Mouse (Mus musculus): ENCODE results near the gene Zfp800. TPM values are rescaled to one million over a fixed set of nuclear protein-coding genes. Genes with fewer than 3 reads are reported as not detected.

Zfp800 gene
- 19.2 and 32.8 TPM in 2 replicates for total RNA-seq (2015; ENCODE audit: low replicate concordance)
- 31.1 and 42.8 TPM in 2 replicates for total RNA-seq (2017; ENCODE audit: low replicate concordance)

- no peak for ATAC-seq (replicated peaks; ENCODE audit: low FRiP score, poor library complexity, severe bottlenecking)
These were observed at the start of gene Zfp800 for GRCm38 (mm10) chr6:28397681-28398203. Gene Zfp800, minus strand, starts transcription at chr6:28398005.

DNA sequence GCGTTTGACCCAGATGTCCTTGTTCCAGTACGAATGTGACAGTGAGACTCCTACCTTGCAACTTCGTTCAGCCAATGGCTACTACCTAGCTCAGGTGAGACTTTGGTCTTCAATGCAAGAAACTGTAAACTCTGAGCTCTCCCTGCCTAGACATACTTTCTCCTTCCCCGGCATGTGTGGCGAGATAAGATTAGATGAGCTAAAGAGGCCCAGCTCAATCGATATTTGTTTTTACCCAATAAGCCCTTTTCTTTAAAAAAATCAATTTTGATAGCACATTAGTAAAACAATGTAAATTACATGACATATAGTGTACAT is 33.7 kb upstream of the Zfp800 start:
- ATAC-seq (replicated peaks; ENCODE audit: low FRiP score, poor library complexity, severe bottlenecking) = no peak

DNA sequence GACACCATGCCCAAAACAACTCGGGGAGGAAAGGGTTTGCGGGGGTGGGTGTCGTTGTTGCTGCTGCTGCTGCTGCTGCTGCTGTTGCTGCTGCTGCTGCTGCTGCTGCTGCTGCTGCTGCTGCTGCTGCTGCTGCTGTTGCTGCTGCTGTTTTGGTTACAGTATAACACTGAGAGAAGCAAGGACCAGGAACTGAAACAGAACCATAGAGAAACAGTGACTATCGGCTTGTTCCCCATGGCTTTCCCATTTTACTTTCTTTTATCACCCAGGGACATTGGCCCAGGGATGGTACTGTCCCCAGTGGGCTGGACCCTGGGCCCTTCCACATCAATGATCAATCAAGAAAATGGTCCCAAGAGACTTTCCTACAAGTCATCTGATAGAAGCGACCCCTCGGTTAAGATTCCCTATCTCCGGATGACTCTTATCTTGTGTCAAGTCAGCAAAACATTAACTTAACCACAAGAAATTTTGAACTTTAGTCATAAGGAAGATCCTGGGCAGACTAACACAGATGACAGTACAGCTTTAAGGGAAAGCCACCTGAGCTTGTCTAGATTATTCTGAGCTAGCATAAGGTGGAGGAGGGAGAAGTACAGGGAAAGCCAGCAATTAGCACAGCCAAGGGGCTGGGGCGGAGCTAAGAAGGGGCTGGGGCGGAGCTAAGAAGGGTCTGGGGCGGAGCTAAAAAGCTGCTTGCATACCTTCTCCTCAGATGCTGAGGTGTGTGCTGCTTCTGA is 33.2 kb upstream of the Zfp800 start:
- ATAC-seq (replicated peaks; ENCODE audit: low FRiP score, poor library complexity, severe bottlenecking) = no peak

- ATAC-seq (replicated peaks; ENCODE audit: low FRiP score, poor library complexity, severe bottlenecking) = no peak
These were observed 32.1 kb upstream of the Zfp800 start for GRCm38 (mm10) chr6:28429870-28430269.

DNA sequence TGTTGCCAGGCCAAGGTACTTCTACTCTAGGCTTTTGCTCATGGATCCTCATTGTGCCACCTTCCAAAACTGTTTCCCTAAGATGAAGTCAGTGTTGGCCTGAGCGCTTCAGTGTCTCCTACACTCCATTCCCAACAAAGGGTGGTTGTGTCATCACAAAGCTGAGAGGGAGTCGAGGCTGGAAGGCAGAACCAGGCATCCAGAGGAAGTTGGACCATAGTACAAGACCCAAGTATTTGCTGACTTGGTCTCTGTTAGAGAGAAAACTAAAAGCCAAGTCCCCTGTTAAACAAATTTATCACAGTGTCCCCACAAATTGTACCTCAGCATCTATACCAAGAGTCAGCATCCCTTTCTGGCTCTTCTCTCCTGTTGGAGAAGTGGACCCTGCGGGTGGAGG is 30.5 kb upstream of the Zfp800 start, which contains the start of gene Gcc1:
Gene Gcc1 (minus strand): TSS at position 101 of the 400 bp plus-strand sequence.
- no peak for ATAC-seq (replicated peaks; ENCODE audit: low FRiP score, poor library complexity, severe bottlenecking)

DNA sequence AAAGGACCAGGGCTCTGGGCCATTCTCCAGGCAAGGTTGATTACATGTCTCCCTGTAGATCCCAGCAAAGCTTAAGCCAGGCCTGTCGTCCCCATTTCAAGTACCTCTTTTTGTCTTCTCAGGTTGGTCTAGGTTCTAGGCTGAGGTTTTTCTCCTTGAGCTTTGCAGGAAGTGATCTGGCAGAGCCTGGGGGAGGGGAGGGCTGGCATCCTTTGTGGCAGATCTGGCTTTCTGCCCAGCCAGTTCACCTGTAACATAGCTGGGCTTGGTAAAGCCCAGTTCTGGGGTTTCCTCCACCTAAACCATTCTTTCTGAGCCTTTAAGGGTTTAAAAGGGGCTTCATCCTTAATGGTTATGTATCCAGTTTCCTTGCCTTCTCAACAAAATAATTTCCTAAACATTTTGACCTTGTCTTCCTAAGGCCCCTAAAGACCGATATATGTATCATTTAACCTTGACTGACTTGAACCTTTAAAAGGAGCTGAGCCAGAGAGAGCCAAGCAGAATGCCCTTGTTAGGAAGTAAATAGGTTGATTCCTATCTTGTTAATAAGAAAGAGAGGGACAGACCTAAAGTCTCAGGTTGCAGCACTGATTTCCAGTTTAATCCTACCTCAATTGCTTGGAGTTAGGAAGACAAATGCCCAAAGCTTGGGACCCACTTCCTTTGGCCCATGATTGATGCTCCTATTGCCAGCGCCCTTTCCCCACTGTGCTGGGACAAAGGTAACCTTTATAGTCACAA is 29.5 kb upstream of the Zfp800 start, which contains the start of gene Fscn3:
Gene Fscn3 (plus strand): TSS at position 694 of the 744 bp plus-strand sequence.
- ATAC-seq (replicated peaks; ENCODE audit: low FRiP score, poor library complexity, severe bottlenecking) = no peak

- no peak for ATAC-seq (replicated peaks; ENCODE audit: low FRiP score, poor library complexity, severe bottlenecking)
These were observed 27.2 kb upstream of the Zfp800 start for GRCm38 (mm10) chr6:28425019-28425418.

GRCm38 (mm10) chr6:28423767-28424695 is 26.2 kb upstream of the Zfp800 start:
- ATAC-seq (replicated peaks; ENCODE audit: low FRiP score, poor library complexity, severe bottlenecking) = peak; percentile 64

- ATAC-seq (replicated peaks; ENCODE audit: low FRiP score, poor library complexity, severe bottlenecking) = peak; percentile 41
These were observed 25.5 kb upstream of the Zfp800 start, which contains the start of gene Arf5 for GRCm38 (mm10) chr6:28423313-28423712. Gene Arf5, plus strand, starts transcription at chr6:28423560.

- no peak for ATAC-seq (replicated peaks; ENCODE audit: low FRiP score, poor library complexity, severe bottlenecking)
These were observed 25.0 kb upstream of the Zfp800 start for GRCm38 (mm10) chr6:28422651-28423290.

GRCm38 (mm10) chr6:28421469-28422000 is 23.7 kb upstream of the Zfp800 start:
- peak; percentile 79 for ATAC-seq (replicated peaks; ENCODE audit: low FRiP score, poor library complexity, severe bottlenecking)

DNA sequence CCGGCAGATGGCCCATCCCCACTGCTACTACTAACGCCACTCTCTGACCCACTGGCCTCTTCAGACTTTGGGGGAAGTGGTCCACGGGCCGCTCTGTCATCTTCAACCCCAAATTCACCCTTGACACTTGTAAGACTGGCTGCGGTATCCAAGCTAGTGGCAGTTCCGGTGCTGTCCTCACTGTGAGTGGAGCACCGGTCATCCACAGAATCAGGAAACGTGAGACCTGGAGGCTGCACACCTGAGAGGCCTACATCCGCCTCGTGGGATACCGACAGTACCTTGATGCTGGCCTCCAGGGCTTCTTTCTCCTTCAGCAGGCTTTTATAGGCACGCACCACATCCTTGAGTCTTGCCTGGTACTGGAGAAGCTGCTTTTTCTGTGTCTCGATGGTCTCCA is 23.1 kb upstream of the Zfp800 start:
- ATAC-seq (replicated peaks; ENCODE audit: low FRiP score, poor library complexity, severe bottlenecking) = no peak

DNA sequence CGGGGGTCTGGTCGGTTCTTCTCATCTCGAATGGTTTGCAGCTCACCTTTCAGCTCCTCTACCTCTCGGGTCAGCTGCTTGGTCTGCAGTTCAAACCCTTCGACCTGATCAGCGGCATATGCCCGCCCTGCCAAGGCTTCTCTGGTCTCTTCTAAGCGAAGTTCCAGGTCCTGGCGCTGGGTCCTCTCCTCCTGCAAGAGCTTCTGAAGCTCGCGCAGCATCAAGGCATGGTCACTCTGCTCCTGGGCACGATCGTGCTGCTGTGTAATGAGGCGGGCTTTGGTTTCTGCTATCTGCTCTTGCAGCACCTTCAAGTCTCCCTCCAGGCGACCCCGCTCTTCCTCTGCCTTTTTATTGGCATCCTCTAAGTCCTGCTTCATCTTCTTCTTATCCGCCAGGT is 22.6 kb upstream of the Zfp800 start:
- ATAC-seq (replicated peaks; ENCODE audit: low FRiP score, poor library complexity, severe bottlenecking) = no peak

GRCm38 (mm10) chr6:28419673-28420072 is 21.9 kb upstream of the Zfp800 start:
- no peak for ATAC-seq (replicated peaks; ENCODE audit: low FRiP score, poor library complexity, severe bottlenecking)

GRCm38 (mm10) chr6:28418449-28418848 is 20.6 kb upstream of the Zfp800 start:
- no peak for ATAC-seq (replicated peaks; ENCODE audit: low FRiP score, poor library complexity, severe bottlenecking)

DNA sequence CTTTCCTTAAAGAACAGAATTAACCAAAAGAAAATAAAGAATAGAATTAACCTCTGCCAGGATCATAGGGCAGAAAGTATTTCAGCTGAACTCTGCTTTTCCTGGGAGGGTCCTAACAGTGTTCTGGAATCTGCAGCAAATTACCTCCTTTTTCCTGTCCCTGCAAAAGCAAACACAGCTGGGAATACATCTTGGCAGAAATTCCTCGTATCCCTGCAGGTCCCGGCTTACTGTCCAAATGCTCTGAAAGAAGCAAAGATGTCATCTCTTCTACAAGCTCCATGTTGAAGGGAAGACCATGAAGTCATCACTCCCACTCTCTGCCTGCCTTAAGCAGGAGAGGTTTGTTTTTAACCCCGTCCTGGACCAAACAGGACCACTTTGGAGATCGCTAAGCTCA is 19.2 kb upstream of the Zfp800 start:
- ATAC-seq (replicated peaks; ENCODE audit: low FRiP score, poor library complexity, severe bottlenecking) = no peak

GRCm38 (mm10) chr6:28411236-28411635 is 13.4 kb upstream of the Zfp800 start:
- no peak for ATAC-seq (replicated peaks; ENCODE audit: low FRiP score, poor library complexity, severe bottlenecking)

GRCm38 (mm10) chr6:28410053-28410452 is 12.2 kb upstream of the Zfp800 start:
- no peak for ATAC-seq (replicated peaks; ENCODE audit: low FRiP score, poor library complexity, severe bottlenecking)

- peak; percentile 67; the same call in 1 of the 2 replicates for ATAC-seq (replicated peaks; ENCODE audit: low FRiP score, poor library complexity, severe bottlenecking)
These were observed 2.0 kb upstream of the Zfp800 start for GRCm38 (mm10) chr6:28399791-28400190.

All from erythroblast, adult 5-6 weeks (primary cell).